Mouse (Mus musculus) midbrain, embryonic 14.5 days (tissue): Measurements from ENCODE around the gene Recql. TPM values are rescaled to one million over a fixed set of nuclear protein-coding genes. Genes with fewer than 3 reads are reported as not detected.

Experiments
- ATAC-seq: fragments of 200-750 bp; cut with Nextera tagmentation; 2 replicates; pipeline ENCODE4 v1.8.0; 2017; ENCODE audit warnings: moderate number of reproducible peaks, moderate library complexity; ENCODE audit not compliant: low FRiP score, low TSS enrichment
- DNase-seq: peaks from one replicate; pipeline ENCODE4 v3.0.0-alpha.2; 2015
- H3K27ac ChIP-seq: fragments of 300-500 bp; sonication (generic); replicated peaks from 2 replicates; pipeline ENCODE4 v1.5.1; 2014; ENCODE audit warnings: mild to moderate bottlenecking, low read depth, low read length, moderate library complexity
- H3K27me3 ChIP-seq: fragments of 300-500 bp; sonication (generic); 2 replicates; pipeline ENCODE4 v1.6.1; 2014; ENCODE audit warnings: low read length, control low read depth, mixed read lengths; ENCODE audit not compliant: control insufficient read depth, insufficient read depth
- H3K36me3 ChIP-seq: fragments of 300-500 bp; sonication (generic); 2 replicates; pipeline ENCODE4 v1.6.1; 2014; ENCODE audit warnings: low read length, control low read depth; ENCODE audit not compliant: control insufficient read depth, insufficient read depth
- H3K4me1 ChIP-seq: fragments of 300-500 bp; sonication (generic); 2 replicates; pipeline ENCODE4 v1.6.1; 2014; ENCODE audit warnings: mild to moderate bottlenecking, antibody characterized with exemption, low read length, control low read depth; ENCODE audit not compliant: control insufficient read depth, insufficient read depth
- H3K4me2 ChIP-seq: fragments of 300-500 bp; sonication (generic); 2 replicates; pipeline ENCODE4 v1.6.1; 2014; ENCODE audit warnings: mild to moderate bottlenecking, low read length, moderate library complexity
- H3K4me3 ChIP-seq: fragments of 300-500 bp; sonication (generic); replicated peaks from 2 replicates; pipeline ENCODE4 v1.5.1; 2014; ENCODE audit warnings: low read depth, low read length
- H3K9ac ChIP-seq: fragments of 300-500 bp; sonication (generic); replicated peaks from 2 replicates; pipeline ENCODE4 v1.6.1; 2014; ENCODE audit warnings: mild to moderate bottlenecking, low read length, moderate library complexity
- H3K9me3 ChIP-seq: fragments of 300-500 bp; sonication (generic); 2 replicates; pipeline ENCODE4 v1.6.1; 2016; ENCODE audit warnings: low read length, control low read depth, mixed read lengths; ENCODE audit not compliant: control insufficient read depth
- WGBS: fragments of 180-500 bp; shearing (Covaris S2); extraction: QIAGEN DNeasy Blood & Tissue Kit; methylation state at CpG from one replicate; pipeline ENCODE4 v1.1.7; 2014; 5-methylcytosine and 5-hydroxymethylcytosine counted together
- polyA plus RNA-seq: library from polyadenylated mRNA; unstranded; fragments of >200 nt; fragmentation: Nextera tagmentation; extraction: Ambion mirVana; gene quantifications from 2 replicates; pipeline ENCODE4 v1.2.1, GENCODE M21; 2014

Gene Recql
- polyA plus RNA-seq, 1 experiment from 2014 or later: 35.7 TPM

GRCm38 (mm10) chr6:142329201-142329600 is 57.7 kb downstream of the Recql start:
- H3K27ac ChIP-seq: no peak overlapping the region
- no peak overlapping the region for H3K9ac ChIP-seq
- no peak for ATAC-seq
- H3K4me3 ChIP-seq: no peak overlapping the region
- 68% methylated on average over 1 of the region's 1 CpGs for WGBS
- H3K27me3 ChIP-seq: no peaks in the 10 kb centered on the region
- H3K36me3 ChIP-seq: no peaks in the 10 kb centered on the region
- DNase-seq: no peak
- no peak overlapping the region for H3K4me2 ChIP-seq
- no peaks in the 10 kb centered on the region for H3K4me1 ChIP-seq
- no peaks in the 10 kb centered on the region for H3K9me3 ChIP-seq

- ATAC-seq (no peak), DNase-seq (no peak)
- H3K9ac ChIP-seq: no peak overlapping the region
- no peaks in the 10 kb centered on the region for H3K36me3 ChIP-seq
- H3K27ac ChIP-seq: no peak overlapping the region
- 78% methylated on average over 3 of the region's 3 CpGs for WGBS
- H3K9me3 ChIP-seq: no peaks in the 10 kb centered on the region
- H3K4me3 ChIP-seq: no peak overlapping the region
- no peaks in the 10 kb centered on the region for H3K27me3 ChIP-seq
- 0 out of 2 replicates have a peak, but pooled peaks cover 4% of the 10 kb centered on the region for H3K4me1 ChIP-seq
- no peak overlapping the region for H3K4me2 ChIP-seq
Measured at GRCm38 (mm10) chr6:142326598-142326997, 60.3 kb downstream of the Recql start.

GRCm38 (mm10) chr6:142322881-142323280 is 64.0 kb downstream of the Recql start, which contains the start of gene Slco1a5:
Slco1a5 (minus strand) TSS chr6:142322981.
- DNase-seq: no peak
- 6% methylated on average over 4 of the region's 4 CpGs for WGBS
- ATAC-seq: no peak

GRCm38 (mm10) chr6:142317106-142317505 is 69.8 kb downstream of the Recql start:
- ATAC-seq: no peak
- Histone ChIP-seq H3K27me3 (no peaks in the 10 kb centered on the region), H3K36me3 (no peaks in the 10 kb centered on the region), H3K27ac (no peak overlapping the region), H3K4me1 (no peaks in the 10 kb centered on the region), H3K9me3 (no peaks in the 10 kb centered on the region), H3K4me2 (no peak overlapping the region), H3K9ac (no peak overlapping the region), H3K4me3 (no peak overlapping the region)
- no peak for DNase-seq

More at GRCm38 (mm10) chr6:142322881-142323280, 64.0 kb downstream of the Recql start, which contains the start of gene Slco1a5:
- no peak within 1 kb of the TSS for H3K27ac ChIP-seq
- H3K9me3 ChIP-seq: no peaks in the 10 kb centered on the region
- no peaks in the 10 kb centered on the region for H3K27me3 ChIP-seq
- H3K4me1 ChIP-seq: 0 out of 2 replicates have a peak, but pooled peaks cover 4% of the 10 kb centered on the region
- H3K4me3 ChIP-seq: no peak within 1 kb of the TSS
- H3K36me3 ChIP-seq: no peaks in the 10 kb centered on the region
- no peak within 1 kb of the TSS for H3K4me2 ChIP-seq
- no peak within 1 kb of the TSS for H3K9ac ChIP-seq

GRCm38 (mm10) chr6:142314285-142314684 is 72.6 kb downstream of the Recql start:
- H3K4me3 ChIP-seq: no peak overlapping the region
- no peaks in the 10 kb centered on the region for H3K4me1 ChIP-seq
- WGBS: 84% methylated on average over 5 of the region's 5 CpGs
- H3K9ac ChIP-seq: no peak overlapping the region
- no peak overlapping the region for H3K4me2 ChIP-seq
- no peak overlapping the region for H3K27ac ChIP-seq
- H3K36me3 ChIP-seq: no peaks in the 10 kb centered on the region
- H3K9me3 ChIP-seq: peaks cover 5% of the 10 kb centered on the region
- no peak for DNase-seq
- no peak; the same call in 1 of the 2 replicates for ATAC-seq
- H3K27me3 ChIP-seq: no peaks in the 10 kb centered on the region

GRCm38 (mm10) chr6:142305076-142305475 is 81.8 kb downstream of the Recql start:
- Histone ChIP-seq H3K36me3 (no peaks in the 10 kb centered on the region), H3K9me3 (peaks cover 5% of the 10 kb centered on the region), H3K4me2 (no peak overlapping the region), H3K27ac (no peak overlapping the region), H3K4me3 (no peak overlapping the region), H3K9ac (no peak overlapping the region), H3K27me3 (no peaks in the 10 kb centered on the region), H3K4me1 (no peaks in the 10 kb centered on the region)
- DNase-seq (no peak), ATAC-seq (no peak)

Other genes with a start within 250 kb of the Recql start
- gene Slco1a6, start 178.6 kb downstream of the Recql start, polyA plus RNA-seq: 0.54 and 0.74 TPM in 2 replicates
- gene Iapp, start 88.7 kb downstream of the Recql start, polyA plus RNA-seq: not detected in 2 replicates
- gene Slco1a5, start 64.1 kb downstream of the Recql start, polyA plus RNA-seq: 0.32 and 0.57 TPM in 2 replicates
- gene Pyroxd1, start 41.4 kb downstream of the Recql start, polyA plus RNA-seq: 22.3 and 25.0 TPM in 2 replicates
- gene Golt1b, start 134 bp upstream of the Recql start, polyA plus RNA-seq: 92.3 and 108 TPM in 2 replicates
- gene Spx, start 26.4 kb upstream of the Recql start, polyA plus RNA-seq: 9.8 and 10.0 TPM in 2 replicates
- gene Gys2, start 86.0 kb upstream of the Recql start, polyA plus RNA-seq: not detected in 2 replicates
- gene Ldhb, start 120.9 kb upstream of the Recql start, polyA plus RNA-seq: 486 and 524 TPM in 2 replicates
- 10.7 and 13.6 TPM in 2 replicates for gene Kcnj8, start 184.5 kb upstream of the Recql start, polyA plus RNA-seq